Mouse (Mus musculus): ENCODE results near the gene Rex1bd. TPM values are rescaled to one million over a fixed set of nuclear protein-coding genes. Genes with fewer than 3 reads are reported as not detected.

Gene Rex1bd
- 100 to 1,000 TPM; 102 TPM for total RNA-seq (2021)

- peak; percentile 86 for DNase-seq (ENCODE audit: low spot score)
- intact Hi-C loops (cut with DNase I) = no loop called here
Measured at GRCm38 (mm10) chr8:70506328-70507026, at the start of gene Rex1bd. TSS of gene Rex1bd (minus strand) at chr8:70506752.

- intact Hi-C loops (cut with DNase I) = no loop called here
- no peak for DNase-seq (ENCODE audit: low spot score)
Measured at GRCm38 (mm10) chr8:70555079-70555747, 48.7 kb upstream of the Rex1bd start.

GRCm38 (mm10) chr8:70553740-70554139 is 47.2 kb upstream of the Rex1bd start:
- peak; percentile 51 for DNase-seq (ENCODE audit: low spot score)
- intact Hi-C loops (cut with DNase I) = no loop called here

GRCm38 (mm10) chr8:70552836-70553235 is 46.3 kb upstream of the Rex1bd start:
- intact Hi-C loops (cut with DNase I) = no loop called here
- no peak for DNase-seq (ENCODE audit: low spot score)

GRCm38 (mm10) chr8:70551558-70552161 is 45.1 kb upstream of the Rex1bd start:
- intact Hi-C loops (cut with DNase I) = no loop called here

GRCm38 (mm10) chr8:70549412-70550184 is 43.0 kb upstream of the Rex1bd start:
- intact Hi-C loops (cut with DNase I) = loop anchor here (10.0 kb wide), 1 partner anchor 45 kb away; the partner anchor contains the start of gene Isyna1
- no peak for DNase-seq (ENCODE audit: low spot score)

More at GRCm38 (mm10) chr8:70551558-70552161, 45.1 kb upstream of the Rex1bd start:
- no peak for DNase-seq (ENCODE audit: low spot score)

GRCm38 (mm10) chr8:70547762-70548161 is 41.2 kb upstream of the Rex1bd start:
- no peak for DNase-seq (ENCODE audit: low spot score)
- intact Hi-C loops (cut with DNase I) = loop anchor here (10.0 kb wide), 1 partner anchor 47 kb away; the partner anchor contains the start of gene Isyna1

- no peak for DNase-seq (ENCODE audit: low spot score)
- intact Hi-C loops (cut with DNase I) = loop anchor here (10.0 kb wide), 1 partner anchor 48 kb away; the partner anchor contains the start of gene Isyna1
Measured at GRCm38 (mm10) chr8:70546412-70546811, 39.9 kb upstream of the Rex1bd start.

GRCm38 (mm10) chr8:70544200-70544687 is 37.7 kb upstream of the Rex1bd start:
- peak; percentile 45 for DNase-seq (ENCODE audit: low spot score)

GRCm38 (mm10) chr8:70541081-70541480 is 34.5 kb upstream of the Rex1bd start:
- intact Hi-C loops (cut with DNase I) = loop anchor here (10.0 kb wide), 1 partner anchor 54 kb away; the partner anchor contains the start of gene Isyna1
- DNase-seq (ENCODE audit: low spot score) = no peak

More at GRCm38 (mm10) chr8:70544200-70544687, 37.7 kb upstream of the Rex1bd start:
- intact Hi-C loops (cut with DNase I) = loop anchor here (10.0 kb wide), 1 partner anchor 51 kb away; the partner anchor contains the start of gene Isyna1

- no peak for DNase-seq (ENCODE audit: low spot score)
- intact Hi-C loops (cut with DNase I) = loop anchor here (10.0 kb wide), 1 partner anchor 54 kb away; the partner anchor contains the start of gene Isyna1
Measured at GRCm38 (mm10) chr8:70540507-70541071, 34.0 kb upstream of the Rex1bd start.

GRCm38 (mm10) chr8:70540013-70540506 is 33.5 kb upstream of the Rex1bd start:
- DNase-seq (ENCODE audit: low spot score) = no peak
- intact Hi-C loops (cut with DNase I) = loop anchor here (10.0 kb wide), 1 partner anchor 55 kb away; the partner anchor contains the start of gene Isyna1

GRCm38 (mm10) chr8:70539077-70539813 is 32.7 kb upstream of the Rex1bd start, which contains the start of gene Ell:
TSS of gene Ell (plus strand) at chr8:70539457.
- DNase-seq (ENCODE audit: low spot score) = peak; percentile 99

GRCm38 (mm10) chr8:70538633-70539076 is 32.1 kb upstream of the Rex1bd start:
- intact Hi-C loops (cut with DNase I) = loop anchor here (10.0 kb wide), 1 partner anchor 226 kb away; the partner anchor contains the start of gene Mpv17l2
- DNase-seq (ENCODE audit: low spot score) = peak; percentile 98

More at GRCm38 (mm10) chr8:70539077-70539813, 32.7 kb upstream of the Rex1bd start, which contains the start of gene Ell:
- intact Hi-C loops (cut with DNase I) = loop anchor here (10.0 kb wide), 1 partner anchor 226 kb away; the partner anchor contains the start of gene Mpv17l2

GRCm38 (mm10) chr8:70538024-70538579 is 31.6 kb upstream of the Rex1bd start:
- peak; percentile 72 for DNase-seq (ENCODE audit: low spot score)
- intact Hi-C loops (cut with DNase I) = loop anchor here (10.0 kb wide), 1 partner anchor 227 kb away; the partner anchor contains the start of gene Mpv17l2

- intact Hi-C loops (cut with DNase I) = loop anchor here (10.0 kb wide), 1 partner anchor 229 kb away; the partner anchor contains the start of gene Mpv17l2
- no peak for DNase-seq (ENCODE audit: low spot score)
Measured at GRCm38 (mm10) chr8:70535701-70536100, 29.1 kb upstream of the Rex1bd start.

- intact Hi-C loops (cut with DNase I) = loop anchor here (10.0 kb wide), 1 partner anchor 230 kb away; the partner anchor contains the start of gene Mpv17l2
- DNase-seq (ENCODE audit: low spot score) = no peak
Measured at GRCm38 (mm10) chr8:70535221-70535620, 28.7 kb upstream of the Rex1bd start.

Data from heart, postnatal 25 days (tissue).